Mouse (Mus musculus): ENCODE measurements around the gene Tmem233.

The Tmem233 gene

DNA sequence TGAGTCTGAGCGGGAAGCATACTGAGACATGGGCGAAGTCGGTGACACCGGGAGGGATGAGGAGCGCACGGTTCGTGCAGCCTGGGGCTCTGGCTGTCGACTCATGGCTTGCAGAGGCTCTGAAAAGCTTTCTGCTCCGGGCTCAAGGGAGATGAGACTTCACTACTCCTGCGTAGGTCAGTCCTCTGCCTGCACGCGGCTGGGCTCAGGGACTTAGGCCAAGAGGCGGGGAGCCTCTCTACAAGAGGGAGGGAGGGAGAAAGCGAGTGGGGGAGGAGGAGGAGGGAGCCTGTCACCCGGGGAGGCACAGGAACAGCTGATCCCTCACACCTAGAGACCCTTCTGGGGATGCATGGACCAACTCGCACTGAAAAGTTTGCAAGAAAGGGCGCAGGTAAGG lies at the start of gene Tmem233:
Tmem233 (minus strand) TSS at position 164 of the 400 bp plus-strand sequence.
- DNase-seq (ENCODE audit: low read depth, low spot score) = no peak

DNA sequence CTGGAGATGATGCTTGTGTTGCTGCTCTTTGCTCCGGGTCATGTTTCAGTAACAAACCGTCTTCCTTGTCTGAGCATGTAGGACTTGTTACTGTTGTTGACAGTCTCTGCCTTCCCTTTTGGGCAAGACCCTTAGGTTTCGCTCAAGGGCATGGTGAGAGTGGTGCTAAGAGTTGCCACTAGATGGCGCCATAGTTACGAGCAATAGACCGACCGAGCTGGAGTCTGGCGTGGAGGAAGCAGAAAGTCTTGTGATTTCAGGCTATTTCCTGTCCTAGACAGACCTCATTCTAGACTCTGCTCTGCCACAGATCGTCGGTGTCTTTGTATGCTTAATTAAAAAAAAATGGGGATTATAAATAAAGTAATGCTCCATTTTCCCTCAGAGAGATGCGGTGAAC lies 40.3 kb upstream of the Tmem233 start:
- DNase-seq (ENCODE audit: low read depth, low spot score) = peak; percentile 67

DNA sequence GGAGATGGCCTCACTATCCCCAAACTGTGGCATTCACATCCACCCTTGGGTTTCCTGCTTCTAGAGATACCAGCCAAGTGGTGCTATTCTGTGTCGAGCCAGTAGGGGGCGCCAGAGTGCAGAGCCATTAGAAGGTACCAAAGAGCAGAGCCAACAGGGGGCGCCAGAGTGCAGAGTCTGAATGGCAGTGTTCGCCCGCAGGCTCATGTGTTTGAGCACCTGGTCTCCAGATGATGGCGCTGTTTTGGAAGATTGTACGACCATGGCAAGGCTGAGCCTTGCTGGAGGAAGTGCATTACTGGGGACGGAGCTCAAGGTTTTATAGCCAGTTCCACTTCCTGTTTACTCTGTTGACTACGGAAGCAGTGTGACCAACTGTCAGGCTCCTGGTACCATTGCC lies 33.5 kb upstream of the Tmem233 start:
- DNase-seq (ENCODE audit: low read depth, low spot score) = peak; percentile 36

DNA sequence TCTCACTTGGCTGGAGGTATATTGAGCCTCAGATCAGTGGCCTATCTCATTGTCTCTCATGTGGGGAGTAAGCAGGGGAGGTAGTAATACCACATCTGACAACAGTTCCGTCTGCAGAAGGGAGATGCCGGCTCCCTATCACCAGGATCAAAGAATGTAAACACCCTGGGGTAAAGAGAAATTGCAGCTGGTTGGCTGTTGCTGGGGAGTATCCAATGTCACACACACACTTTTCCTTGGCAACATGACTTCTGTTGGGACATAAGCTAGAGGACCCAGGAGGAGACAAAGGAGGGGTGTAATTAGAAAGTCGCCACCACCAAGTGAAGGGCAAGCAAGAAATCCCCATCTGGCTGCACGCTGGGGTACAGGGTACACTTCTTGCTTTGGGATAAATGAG lies 33.1 kb upstream of the Tmem233 start:
- no peak for DNase-seq (ENCODE audit: low read depth, low spot score)

DNA sequence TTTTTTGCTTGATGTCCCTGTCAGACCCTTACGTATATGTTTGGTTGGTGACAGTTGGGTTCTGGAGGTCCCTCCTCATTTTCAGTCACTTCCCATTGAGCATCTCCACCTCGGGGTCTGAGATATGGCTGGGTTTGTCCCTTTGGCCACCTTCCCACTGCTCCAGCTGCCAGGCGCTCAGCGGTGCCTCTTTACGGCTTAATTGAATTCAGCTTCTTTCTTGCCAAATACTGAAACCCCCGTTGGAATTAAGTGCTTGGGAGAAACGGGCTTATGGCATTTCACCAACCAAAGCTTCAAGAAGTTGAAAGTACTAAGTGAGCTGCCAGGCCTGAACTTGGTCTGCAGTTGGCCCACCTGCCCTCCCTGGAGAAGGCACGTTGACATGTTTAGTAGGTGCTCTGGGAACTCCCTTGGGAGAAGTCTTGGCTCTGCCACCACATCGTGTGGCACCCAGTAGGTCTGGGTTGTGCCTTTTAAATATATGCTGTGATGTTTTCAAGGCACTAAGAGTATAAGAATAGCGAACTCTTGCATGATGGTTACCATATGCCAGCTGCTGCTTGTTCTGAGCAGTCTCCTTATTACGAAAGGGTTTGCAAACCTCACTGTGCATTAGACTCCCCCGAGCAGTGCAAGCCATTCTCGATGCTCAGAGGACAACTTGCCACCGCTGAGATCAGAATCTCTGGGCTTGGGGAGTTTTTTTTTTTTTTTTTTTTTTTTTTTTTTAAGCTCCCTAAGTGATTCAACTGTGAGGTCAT lies 32.2 kb upstream of the Tmem233 start:
- no peak for DNase-seq (ENCODE audit: low read depth, low spot score)

DNA sequence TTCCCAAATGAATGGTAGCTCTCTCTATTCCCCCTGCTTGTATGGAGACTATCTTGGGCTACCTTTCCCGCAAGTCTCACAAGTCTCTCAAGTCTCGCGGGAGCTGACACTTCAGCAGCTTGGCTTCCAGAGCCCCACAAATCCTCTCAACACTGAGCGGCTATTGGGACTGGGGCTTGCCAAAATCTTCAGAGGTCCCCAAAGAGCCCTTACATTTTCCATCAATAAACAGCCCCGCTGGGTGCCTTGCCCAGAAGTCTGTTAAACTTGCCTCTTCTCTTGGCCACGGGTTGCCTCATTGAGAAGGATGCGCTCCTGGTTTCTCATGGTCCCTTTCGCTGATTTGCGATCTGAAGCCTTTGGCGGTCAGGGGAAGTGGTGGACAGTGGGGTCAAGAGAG lies 25.6 kb upstream of the Tmem233 start:
- DNase-seq (ENCODE audit: low read depth, low spot score) = no peak

DNA sequence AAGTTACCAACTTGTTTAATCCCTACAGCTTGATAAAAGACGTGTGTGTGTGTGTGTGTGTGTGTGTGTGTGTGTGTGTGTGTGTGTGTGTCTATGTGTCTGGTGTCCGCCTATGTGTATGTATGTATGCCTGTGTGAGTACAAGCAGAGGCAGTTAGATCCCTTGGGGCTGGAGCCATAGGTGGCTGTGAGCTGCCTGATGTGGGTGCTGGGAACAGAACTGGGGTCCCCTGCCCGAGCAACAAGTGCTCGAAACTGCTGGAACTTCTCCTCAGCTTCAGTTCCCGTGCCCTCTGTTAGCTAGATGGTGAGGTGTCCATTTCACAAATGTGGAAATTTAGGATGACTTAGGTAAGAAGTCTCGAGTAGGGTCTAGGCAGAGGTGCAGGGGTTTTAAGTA lies 1.2 kb upstream of the Tmem233 start:
- no peak for DNase-seq (ENCODE audit: low read depth, low spot score)

DNA sequence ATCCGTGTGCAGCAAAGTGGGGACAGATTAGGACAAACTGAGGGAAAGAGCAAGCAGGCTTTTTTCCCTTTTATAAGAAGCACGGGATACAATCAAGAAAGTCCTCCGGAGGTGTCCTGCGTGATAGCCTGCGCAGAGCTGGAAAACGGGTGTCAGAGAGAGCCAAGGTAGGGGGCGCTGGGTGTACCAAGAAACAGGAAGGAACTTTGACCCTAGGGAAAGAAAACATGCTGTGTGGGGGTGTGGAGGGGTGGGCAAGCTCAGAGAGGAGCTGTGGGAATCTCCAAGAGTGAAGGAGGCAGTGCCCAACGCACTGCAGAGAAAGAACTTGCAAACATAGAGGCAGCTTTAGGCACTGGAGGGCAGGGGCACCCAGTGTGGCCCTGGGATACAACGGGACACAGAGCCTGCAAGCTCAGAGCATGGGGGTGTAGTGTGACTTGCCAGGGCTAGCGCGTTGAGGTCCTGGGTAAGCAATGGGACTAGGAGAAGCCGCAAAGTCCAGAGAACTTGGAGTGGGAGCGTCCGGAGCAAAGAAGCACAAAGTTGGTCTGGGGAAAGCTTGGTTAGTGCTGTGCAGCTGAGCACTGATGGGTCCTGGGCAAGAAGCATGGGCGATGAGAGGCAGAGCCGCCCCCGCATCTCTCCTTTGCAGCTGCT lies 673 bp downstream of the Tmem233 start:
- DNase-seq (ENCODE audit: low read depth, low spot score) = no peak

DNA sequence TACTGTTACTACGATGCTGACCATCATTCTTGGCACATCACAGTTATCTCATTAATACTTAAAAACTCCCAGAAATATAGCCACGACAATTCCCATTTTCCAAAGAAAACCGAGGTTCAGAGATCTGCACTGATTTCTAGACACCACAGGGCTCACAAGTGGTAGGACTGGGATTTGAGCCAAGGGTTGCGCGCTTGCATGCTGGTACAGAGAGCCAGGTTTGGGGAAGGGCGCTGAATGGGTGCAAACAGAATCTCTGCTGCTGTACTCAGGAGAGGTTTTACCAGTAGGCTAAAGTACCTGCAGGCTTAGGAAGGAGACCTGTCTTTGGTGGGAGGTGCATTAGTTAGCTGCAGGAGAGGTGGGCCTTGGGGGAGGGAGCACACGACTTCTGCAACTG lies 1.4 kb downstream of the Tmem233 start:
- no peak for DNase-seq (ENCODE audit: low read depth, low spot score)

DNA sequence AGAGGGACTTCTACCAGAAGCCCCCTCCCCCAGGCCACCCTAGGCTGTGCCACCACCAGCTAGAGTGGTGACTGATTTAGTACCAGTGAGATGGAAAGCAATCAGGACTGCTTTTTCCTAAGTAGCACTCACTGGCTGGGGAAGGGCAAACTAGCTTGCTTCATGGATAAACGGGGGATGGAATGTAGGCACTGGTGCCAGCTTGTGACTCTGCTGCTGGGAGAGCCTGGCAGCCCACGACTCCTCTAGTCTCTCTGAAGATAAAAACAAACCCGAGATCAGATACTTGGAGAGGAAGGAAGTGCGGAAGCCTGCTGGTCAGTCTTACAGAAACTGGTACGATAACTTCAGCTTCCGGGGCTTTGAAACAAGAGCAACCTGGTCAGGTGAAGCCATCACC lies 2.3 kb downstream of the Tmem233 start:
- no peak for DNase-seq (ENCODE audit: low read depth, low spot score)

DNA sequence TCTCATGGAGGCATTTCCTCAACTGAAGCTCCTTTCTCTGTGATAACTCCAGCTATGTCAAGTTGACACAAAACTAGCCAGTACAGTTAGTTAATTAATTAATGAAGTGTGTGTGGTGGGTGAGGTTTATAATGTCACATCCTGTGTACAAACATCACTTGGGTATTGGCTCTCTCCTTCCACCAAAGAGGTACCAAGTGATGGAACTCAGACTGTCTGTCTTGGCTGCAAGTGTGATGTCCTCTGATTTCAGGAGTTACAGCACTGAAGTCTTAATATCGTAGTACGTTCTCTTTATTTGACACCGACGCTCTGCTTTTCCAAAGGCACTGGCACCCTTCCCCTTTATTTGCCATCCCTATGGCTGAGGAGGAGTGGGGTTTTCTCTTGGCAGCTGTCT lies 13.4 kb downstream of the Tmem233 start:
- no peak for DNase-seq (ENCODE audit: low read depth, low spot score)

DNA sequence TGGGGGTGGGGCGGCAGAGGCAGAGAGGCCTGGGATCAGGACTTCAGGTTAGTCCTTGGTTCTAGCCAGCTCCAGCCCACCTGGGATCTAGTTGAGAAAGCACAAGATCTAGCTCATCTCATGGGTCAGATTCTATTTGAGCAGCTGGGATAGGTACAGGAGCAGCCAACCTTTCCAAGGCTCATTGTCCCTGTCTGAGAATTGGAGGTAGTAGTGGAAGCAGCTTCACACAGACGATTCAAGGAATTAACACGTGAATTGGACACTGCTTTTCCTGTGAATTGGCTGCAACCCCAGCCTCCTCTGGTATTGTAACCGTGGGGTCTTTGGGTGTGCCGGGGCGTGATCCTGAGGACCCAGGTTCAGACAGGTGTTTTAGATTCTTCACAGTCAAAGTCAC lies 30.2 kb downstream of the Tmem233 start:
- DNase-seq (ENCODE audit: low read depth, low spot score) = no peak

DNA sequence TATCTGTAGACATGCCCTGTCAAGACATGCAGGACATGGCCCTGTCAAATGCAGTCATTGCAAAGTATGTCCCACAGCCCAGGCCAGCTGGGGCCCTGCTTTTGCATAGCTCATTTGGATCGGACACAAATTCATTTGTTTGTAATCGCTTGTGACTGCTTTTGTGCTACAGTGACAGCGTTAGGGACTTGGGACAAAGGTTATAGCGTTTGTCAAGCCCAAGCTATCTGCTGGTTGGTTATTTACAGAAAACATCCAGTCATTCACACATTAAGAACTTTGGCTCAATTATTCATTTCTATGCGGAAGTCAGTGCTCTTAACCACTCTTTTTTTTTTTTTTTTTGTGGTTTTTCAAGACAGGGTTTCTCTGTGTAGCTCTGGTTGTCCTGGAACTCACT lies 30.9 kb downstream of the Tmem233 start:
- DNase-seq (ENCODE audit: low read depth, low spot score) = no peak

DNA sequence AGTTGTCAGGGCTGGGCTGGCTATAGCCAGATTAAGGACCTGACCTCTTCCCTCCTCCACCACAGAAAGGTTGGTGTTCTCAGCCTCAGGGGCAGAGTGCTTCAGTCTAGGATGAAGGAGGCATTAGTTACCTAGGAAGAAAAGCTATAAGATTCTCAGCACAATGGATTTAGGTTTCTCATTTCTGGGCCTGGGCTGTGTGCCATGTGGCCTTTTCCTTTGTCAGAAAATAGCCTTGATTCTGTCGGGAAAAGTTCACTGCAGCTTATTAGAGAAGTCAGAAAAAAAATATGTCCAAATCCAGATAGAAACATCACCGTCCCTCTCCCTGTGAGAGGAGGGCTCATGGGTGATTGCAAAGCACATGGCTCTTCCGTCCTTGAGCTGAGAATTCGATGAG lies 33.2 kb downstream of the Tmem233 start:
- no peak for DNase-seq (ENCODE audit: low read depth, low spot score)

DNA sequence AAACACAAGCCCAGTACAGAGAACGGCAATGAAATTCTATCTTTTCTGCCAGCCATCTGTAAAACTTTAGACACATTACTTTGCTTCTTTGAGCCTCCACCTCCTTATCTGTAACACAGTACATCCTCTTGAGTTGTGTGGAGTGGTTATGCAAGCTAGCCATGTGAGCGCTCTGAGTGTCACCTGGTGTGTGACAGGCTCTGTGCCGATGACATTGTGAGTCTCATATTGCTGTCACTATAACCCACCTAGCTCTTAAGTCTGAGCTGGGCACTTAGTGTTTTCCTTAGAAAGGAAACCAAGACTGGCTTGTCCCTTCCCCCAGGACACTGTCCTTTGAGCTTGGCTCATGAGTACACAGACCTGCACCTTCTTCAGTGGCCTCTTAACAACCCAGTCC lies 34.7 kb downstream of the Tmem233 start:
- DNase-seq (ENCODE audit: low read depth, low spot score) = no peak

DNA sequence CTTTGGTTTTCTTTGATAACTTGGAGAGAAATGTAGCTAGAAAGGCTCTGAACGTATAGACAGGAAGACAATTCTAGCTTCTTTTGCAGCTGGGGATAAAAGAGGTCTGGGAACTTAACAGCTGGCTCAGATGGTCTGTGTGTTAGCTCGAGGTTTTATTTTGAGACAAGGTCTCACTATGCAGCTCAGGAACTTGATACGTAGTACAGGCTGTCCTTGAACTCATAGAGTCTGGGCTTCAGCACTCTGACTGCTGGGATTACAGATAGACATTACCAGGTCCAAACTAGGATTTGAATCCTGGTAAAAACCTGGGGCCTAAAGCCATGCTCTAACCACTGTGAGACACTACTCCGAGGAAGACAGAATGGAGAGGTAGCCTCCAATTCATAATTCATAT lies 36.8 kb downstream of the Tmem233 start:
- no peak for DNase-seq (ENCODE audit: low read depth, low spot score)

DNA sequence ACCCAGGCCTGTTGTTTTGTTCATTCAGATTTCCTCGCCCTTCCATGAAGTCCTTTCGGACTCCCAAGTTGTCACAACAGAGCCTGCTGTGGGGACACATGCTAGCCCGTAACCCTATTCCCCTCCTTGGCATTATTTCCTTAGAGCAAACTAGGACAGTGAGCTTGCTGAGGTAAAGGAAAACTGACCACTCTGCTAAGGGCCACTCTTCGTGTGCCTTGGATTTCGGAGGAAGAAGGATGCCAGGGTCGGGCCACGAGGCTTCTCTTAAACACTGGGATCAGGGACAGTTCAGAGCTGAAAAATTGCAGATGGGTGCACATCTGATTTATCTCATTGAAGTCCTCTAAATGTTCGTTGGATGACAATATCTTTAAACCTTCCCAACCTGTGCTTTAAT lies 37.5 kb downstream of the Tmem233 start:
- DNase-seq (ENCODE audit: low read depth, low spot score) = no peak

DNA sequence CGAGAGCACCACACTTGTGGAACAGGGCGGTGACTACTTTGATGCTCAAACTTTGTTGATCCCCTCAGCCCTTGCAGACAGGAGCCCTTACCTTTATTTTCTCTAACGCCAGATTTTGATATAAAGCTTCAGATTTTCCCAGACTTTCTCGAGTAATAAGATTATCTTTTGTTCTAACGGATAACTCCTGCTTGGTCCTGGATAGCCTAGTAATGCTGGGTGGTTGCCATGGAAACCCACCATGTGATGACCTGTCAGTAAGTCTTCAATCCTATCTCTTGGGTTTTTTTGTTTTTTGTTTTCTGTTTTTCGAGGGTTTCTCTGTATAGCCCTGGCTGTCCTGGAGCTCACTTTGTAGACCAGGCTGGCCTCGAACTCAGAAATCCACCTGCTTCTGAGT lies 40.8 kb downstream of the Tmem233 start:
- no peak for DNase-seq (ENCODE audit: low read depth, low spot score)

DNA sequence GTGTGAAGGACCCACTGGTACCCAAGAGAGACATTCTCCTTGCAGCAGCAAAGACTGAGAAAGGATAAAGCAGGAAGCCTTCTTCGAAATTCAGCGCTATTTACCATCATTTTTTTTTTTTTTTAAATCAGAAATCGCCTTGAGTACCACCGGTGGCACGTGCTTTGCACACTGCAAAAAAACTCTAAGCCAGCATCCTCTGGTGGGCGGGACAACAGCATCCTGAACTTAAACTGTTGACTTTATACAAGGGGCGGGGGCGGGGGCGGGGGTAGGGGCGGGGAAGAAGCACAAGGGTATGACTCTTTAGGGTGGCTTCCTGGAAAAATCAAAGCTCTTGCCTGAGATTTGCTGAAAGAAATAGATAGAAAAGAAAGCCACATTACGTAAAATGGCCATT lies 43.3 kb downstream of the Tmem233 start:
- no peak for DNase-seq (ENCODE audit: low read depth, low spot score)

DNA sequence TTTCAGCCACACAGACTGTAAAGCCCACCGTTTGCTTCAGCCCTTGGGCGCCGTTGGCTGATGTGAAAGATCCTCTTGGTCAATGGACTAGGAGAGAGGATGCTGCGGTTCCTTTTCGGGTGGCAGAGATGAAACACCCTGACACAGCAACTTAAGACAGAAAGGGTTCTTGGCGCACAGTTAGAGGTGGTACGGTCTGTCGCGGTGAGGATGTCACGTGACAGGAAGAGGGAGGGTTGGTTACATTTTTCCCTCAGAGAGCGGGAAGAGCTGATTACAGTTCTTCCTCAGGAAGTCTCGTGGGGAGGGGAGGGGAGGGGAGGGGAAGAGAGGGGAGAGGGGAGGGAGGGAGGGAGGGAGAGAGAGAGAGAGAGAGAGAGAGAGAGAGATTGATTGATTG lies 45.3 kb downstream of the Tmem233 start:
- no peak for DNase-seq (ENCODE audit: low read depth, low spot score)

DNA sequence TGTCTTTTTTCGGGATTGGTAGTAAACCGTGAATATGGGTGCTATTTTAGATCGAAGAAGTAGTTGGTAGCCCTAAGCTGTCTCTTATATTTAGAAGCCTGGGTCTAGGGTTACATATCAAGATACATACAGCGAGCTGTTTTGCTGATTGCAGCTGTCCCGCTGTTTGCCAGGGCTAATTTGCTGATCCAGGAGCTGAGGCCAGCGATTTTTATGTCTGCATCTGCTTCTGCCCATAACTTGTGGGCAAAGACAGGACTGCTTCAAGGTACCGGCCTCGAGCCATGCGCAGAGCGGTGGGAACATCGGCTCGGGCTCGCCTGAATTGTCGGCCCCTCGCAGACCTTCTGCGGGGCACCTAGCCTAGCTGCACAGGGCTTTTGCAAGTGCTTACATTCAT lies 46.6 kb downstream of the Tmem233 start:
- DNase-seq (ENCODE audit: low read depth, low spot score) = no peak

DNA sequence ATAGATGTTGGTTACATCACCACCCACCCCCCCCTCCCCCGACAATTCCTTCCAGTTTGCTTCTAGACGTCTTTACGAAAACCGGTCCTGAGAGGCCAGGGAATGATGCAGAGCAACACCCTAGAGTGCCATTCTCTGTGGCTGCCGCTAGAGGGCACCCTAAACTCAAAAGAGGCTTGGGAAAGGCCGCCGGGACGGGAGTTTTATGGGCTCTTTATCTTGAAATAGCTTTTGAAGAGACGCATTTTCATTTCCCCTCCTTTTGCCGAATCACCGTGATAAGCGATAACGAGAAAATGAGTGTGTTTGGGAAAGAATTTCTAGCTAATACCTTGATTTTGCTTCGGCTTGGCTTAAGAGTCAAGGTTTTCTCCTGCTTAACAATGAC lies 51.9 kb downstream of the Tmem233 start:
- DNase-seq (ENCODE audit: low read depth, low spot score) = peak; percentile 68

DNA sequence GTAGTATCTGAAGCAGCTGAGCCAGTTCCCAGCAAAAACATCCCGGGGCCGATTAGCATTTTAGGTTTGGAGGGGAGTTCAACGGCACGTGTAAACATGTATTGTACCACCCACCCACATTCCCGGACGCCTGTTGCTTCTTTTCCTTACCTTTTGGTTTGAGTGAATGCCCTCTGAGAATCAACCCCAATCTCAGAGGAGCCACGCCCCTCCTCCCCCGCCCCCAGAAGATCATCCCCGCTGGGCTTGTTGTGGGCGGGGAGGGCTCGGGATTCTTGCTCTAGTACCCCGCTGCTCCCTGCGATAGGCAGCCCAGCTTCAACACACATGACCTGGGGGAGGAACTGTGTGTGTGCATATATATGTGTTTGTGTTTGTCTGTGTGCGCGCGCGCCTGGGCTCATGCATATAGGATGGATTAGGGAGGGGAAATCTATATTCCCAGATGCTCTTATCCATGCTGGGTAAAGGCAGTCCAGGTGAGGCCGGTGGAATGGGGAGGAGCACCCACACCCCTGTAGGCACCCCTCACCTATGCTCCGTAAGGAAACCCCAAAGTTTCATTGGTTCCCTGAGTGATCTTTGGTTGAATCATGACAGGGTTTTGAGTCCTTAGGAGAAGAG lies 52.4 kb downstream of the Tmem233 start:
- peak; percentile 52 for DNase-seq (ENCODE audit: low read depth, low spot score)

Measured in WW6 (cell line).